Mouse (Mus musculus) cerebellum, adult 2 months (tissue): Measurements from ENCODE around the gene Scfd2.

Experiments used
- CTCF ChIP-seq: fragments of 200-500 bp; IDR thresholded peaks from 2 replicates; pipeline ENCODE4 v1.5.1; 2011; ENCODE audit warnings: low read depth, mild to moderate bottlenecking, control low read depth, low read length, moderate library complexity, borderline replicate concordance; ENCODE audit not compliant: insufficient read depth
- POLR2A ChIP-seq: fragments of 200-500 bp; IDR thresholded peaks from 2 replicates; pipeline ENCODE4 v1.6.1; 2011; ENCODE audit warnings: low read length, control low read depth, borderline replicate concordance; ENCODE audit not compliant: insufficient read depth

DNA sequence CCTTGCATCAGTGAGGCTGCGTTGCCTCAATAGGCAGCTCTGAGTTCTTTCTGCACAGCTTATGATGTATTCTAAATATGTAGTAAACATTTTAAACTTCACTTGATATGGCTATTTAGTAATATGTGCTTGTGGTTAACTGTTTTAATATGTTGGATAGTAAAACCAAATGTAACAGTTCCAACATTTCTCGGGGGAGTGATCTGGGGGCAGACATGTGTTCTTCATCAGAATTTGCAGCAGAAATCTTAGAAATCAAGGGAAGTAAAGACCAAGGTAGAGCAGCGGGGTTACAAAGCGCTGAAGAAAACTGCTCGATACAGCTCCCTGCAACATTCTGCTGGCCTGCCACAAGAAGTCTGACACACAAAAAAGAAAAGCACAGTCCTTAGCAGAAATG lies 140.2 kb downstream of the Scfd2 start:
- TF ChIP-seq POLR2A = no peak
- no peak for TF ChIP-seq CTCF
